Mouse (Mus musculus) stomach, postnatal 0 days (tissue): ENCODE data around the gene Epb41l5. TPM values are rescaled to one million over a fixed set of nuclear protein-coding genes. Genes with fewer than 3 reads are reported as not detected.

Experiments
- ATAC-seq: fragments of 200-750 bp; cut with Nextera tagmentation; 2 replicates; pipeline ENCODE4 v1.8.0; 2017; ENCODE audit not compliant: low FRiP score, low TSS enrichment
- DNase-seq: peaks from one replicate; pipeline ENCODE4 v3.0.0-alpha.2; 2016; ENCODE audit warnings: low spot score
- H3K27ac ChIP-seq: fragments of 300-500 bp; sonication (generic); replicated peaks from 2 replicates; pipeline ENCODE4 v1.5.1; 2014; ENCODE audit warnings: mild to moderate bottlenecking, control low read depth
- H3K27me3 ChIP-seq: fragments of 300-500 bp; sonication (generic); 2 replicates; pipeline ENCODE4 v1.6.1; 2014; ENCODE audit warnings: low read length; ENCODE audit not compliant: control insufficient read depth, insufficient read depth
- H3K36me3 ChIP-seq: fragments of 300-500 bp; sonication (generic); 2 replicates; pipeline ENCODE4 v1.6.1; 2014; ENCODE audit warnings: low read length, mixed read lengths; ENCODE audit not compliant: control insufficient read depth, insufficient read depth
- H3K4me1 ChIP-seq: fragments of 300-500 bp; sonication (generic); replicated peaks from 2 replicates; pipeline ENCODE4 v1.6.1; 2014; ENCODE audit warnings: antibody characterized with exemption; ENCODE audit not compliant: control insufficient read depth, insufficient read depth
- H3K4me2 ChIP-seq: fragments of 300-500 bp; sonication (generic); replicated peaks from 2 replicates; pipeline ENCODE4 v1.6.1; 2014; ENCODE audit warnings: low read depth, mild to moderate bottlenecking, control low read depth, moderate library complexity
- H3K4me3 ChIP-seq: fragments of 300-500 bp; sonication (generic); 2 replicates; pipeline ENCODE4 v1.5.1; 2014; ENCODE audit warnings: low read depth, low read length, control low read depth
- H3K9ac ChIP-seq: fragments of 300-500 bp; sonication (generic); 2 replicates; pipeline ENCODE4 v1.6.1; 2014; ENCODE audit warnings: mild to moderate bottlenecking, low read length, control low read depth, mixed read lengths
- H3K9me3 ChIP-seq: fragments of 300-500 bp; sonication (generic); 2 replicates; pipeline ENCODE4 v1.6.1; 2016; ENCODE audit warnings: low read length; ENCODE audit not compliant: control insufficient read depth
- CTCF ChIP-seq: IDR thresholded peaks from 2 replicates; pipeline ENCODE4 v1.5.1; 2016; ENCODE audit warnings: antibody characterized with exemption, low read depth, mild to moderate bottlenecking, moderate library complexity
- EP300 ChIP-seq: optimal IDR thresholded peaks from 2 replicates; pipeline ENCODE3; 2016; ENCODE audit warnings: antibody characterized with exemption
- WGBS: fragments of 180-500 bp; shearing (Covaris S2); extraction: QIAGEN DNeasy Blood & Tissue Kit; methylation state at CpG from one replicate; pipeline ENCODE4 v1.1.7; 2014; 5-methylcytosine and 5-hydroxymethylcytosine counted together
- polyA plus RNA-seq: library from polyadenylated mRNA; unstranded; fragments of >200 nt; fragmentation: Nextera tagmentation; extraction: Ambion mirVana; gene quantifications from 2 replicates; pipeline ENCODE4 v1.2.1, GENCODE M21; 2015

The Epb41l5 gene
- polyA plus RNA-seq, 1 experiment from 2014 or later: 17.7 TPM

DNA sequence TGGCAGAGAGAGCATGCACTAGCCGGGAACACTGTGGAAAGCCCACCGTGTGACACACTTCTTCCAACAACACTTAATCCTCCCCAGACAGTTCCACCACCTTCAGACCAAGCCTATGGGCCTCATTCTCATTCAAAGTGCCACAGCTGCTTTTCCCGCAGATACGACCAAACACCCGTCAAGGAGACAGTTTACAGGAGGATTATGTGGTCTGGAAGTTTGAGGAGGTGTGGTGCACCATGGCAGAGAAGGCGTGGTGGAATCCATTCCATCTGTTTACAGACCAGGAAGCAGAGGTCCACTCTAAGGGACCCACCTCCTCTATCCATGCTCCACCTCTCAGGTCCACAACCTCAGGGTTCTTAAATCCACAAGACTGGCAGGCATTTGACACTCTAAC lies 129.5 kb downstream of the Epb41l5 start:
- DNase-seq (no peak), ATAC-seq (peak; percentile 41; the same call in 1 of the 2 replicates)
- WGBS: 43% methylated on average over 6 of the region's 6 CpGs
- Histone ChIP-seq H3K4me1 (no peaks in the 10 kb centered on the region), H3K4me2 (no peak overlapping the region), H3K36me3 (no peaks in the 10 kb centered on the region), H3K9ac (no peak overlapping the region), H3K27me3 (no peaks in the 10 kb centered on the region), H3K27ac (no peak overlapping the region), H3K4me3 (no peak overlapping the region), H3K9me3 (no peaks in the 10 kb centered on the region)
- no peak for TF ChIP-seq EP300
- TF ChIP-seq CTCF: no peak

DNA sequence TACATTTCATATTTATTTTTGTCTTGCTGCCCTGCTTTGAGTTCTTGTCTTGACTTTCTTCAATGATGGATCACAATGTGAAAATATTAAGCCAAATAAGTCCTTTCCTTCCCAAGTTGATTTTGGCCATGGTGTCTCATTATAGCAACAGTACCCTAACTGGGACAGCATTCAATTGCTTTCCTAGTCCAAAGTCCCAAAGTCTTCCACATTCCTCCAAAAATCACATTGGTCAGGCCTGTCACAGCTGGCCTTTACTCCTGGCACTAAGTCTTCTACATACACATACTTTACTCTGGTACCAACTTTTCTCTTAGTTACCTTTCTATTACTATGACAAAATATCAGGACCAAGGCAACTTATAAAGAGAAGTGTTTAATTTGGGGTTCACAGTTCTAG lies 130.0 kb downstream of the Epb41l5 start:
- Histone ChIP-seq H3K9me3 (no peaks in the 10 kb centered on the region), H3K4me3 (no peak overlapping the region), H3K4me2 (no peak overlapping the region), H3K27me3 (no peaks in the 10 kb centered on the region), H3K27ac (no peak overlapping the region), H3K9ac (no peak overlapping the region), H3K4me1 (no peaks in the 10 kb centered on the region), H3K36me3 (no peaks in the 10 kb centered on the region)
- ATAC-seq (no peak), DNase-seq (no peak)
- TF ChIP-seq EP300 (no peak), CTCF (no peak)

DNA sequence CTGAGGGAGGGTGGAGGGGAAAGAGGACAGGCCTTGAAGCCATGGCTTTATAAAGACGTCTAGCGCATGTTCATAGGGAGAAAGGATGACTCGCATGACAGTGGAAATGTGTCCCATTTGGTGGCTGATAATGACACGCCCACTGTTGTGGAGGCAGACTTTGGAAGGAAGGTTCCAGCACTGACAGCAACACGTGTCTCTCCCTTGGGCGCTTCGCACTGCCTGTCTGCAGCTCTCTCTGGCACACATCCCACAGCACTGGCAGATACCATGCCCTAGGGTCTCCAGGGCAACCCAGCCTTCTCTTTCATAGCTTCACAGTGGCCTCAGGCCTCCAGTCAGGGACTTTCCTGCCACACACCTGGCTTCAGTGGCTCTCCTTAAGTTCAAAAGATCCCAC lies 130.7 kb downstream of the Epb41l5 start:
- Histone ChIP-seq H3K36me3 (no peaks in the 10 kb centered on the region), H3K4me3 (no peak overlapping the region), H3K9me3 (no peaks in the 10 kb centered on the region), H3K27me3 (no peaks in the 10 kb centered on the region), H3K9ac (no peak overlapping the region), H3K4me2 (no peak overlapping the region), H3K27ac (no peak overlapping the region), H3K4me1 (no peaks in the 10 kb centered on the region)
- WGBS: 75% methylated on average over 7 of the region's 7 CpGs
- TF ChIP-seq CTCF (no peak), EP300 (no peak)
- ATAC-seq (no peak), DNase-seq (no peak)

DNA sequence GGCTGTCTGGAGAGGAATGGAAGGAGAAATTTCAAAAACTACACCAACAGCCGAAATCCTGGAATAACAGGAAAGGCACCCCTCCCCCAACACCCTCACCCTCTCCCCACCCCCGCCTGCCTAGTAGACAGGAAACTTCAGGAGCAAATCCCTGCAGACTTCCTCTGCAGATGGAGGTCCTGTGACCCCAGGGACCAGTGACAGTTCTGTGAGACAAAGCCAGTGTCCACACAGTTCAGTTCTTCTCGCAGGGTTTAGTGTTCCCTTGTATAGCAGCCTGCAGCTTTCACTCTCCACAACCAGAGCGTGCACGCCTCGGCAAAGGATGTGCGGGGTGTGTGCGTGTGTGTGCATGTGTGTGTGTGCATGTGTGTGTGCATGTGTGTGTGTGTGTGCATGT lies 137.9 kb downstream of the Epb41l5 start:
- H3K27me3 ChIP-seq: no peaks in the 10 kb centered on the region
- no peaks in the 10 kb centered on the region for H3K9me3 ChIP-seq
- 64% methylated on average over 8 of the region's 8 CpGs for WGBS
- TF ChIP-seq CTCF (no peak), EP300 (no peak)
- no peak for ATAC-seq
- no peaks in the 10 kb centered on the region for H3K36me3 ChIP-seq
- no peak overlapping the region for H3K4me2 ChIP-seq
- H3K4me1 ChIP-seq: no peaks in the 10 kb centered on the region
- no peak overlapping the region for H3K27ac ChIP-seq
- no peak overlapping the region for H3K4me3 ChIP-seq
- no peak for DNase-seq
- no peak overlapping the region for H3K9ac ChIP-seq

DNA sequence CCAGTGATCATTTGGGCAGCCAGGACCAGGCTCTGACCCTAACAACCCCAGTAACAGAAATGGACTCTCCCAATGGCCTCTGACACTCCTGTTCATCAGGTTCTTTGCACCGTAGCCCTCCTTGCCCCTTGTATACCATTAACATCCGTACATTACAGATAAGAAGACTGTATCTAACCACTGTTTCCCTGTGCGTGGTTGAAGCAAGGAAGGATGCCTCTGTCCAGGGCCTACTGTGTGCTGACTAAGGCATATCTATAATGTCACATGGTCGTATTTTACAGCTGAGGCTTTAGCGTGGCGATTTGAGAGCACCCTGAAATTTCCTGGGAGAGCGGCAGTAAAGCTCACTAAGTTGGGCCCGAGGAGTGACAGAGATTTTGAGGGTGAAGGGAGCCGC lies 138.4 kb downstream of the Epb41l5 start:
- TF ChIP-seq EP300 (no peak), CTCF (no peak)
- Histone ChIP-seq H3K9me3 (no peaks in the 10 kb centered on the region), H3K36me3 (no peaks in the 10 kb centered on the region), H3K27ac (no peak overlapping the region), H3K27me3 (no peaks in the 10 kb centered on the region), H3K9ac (no peak overlapping the region), H3K4me3 (no peak overlapping the region), H3K4me2 (no peak overlapping the region), H3K4me1 (no peaks in the 10 kb centered on the region)
- no peak for DNase-seq
- ATAC-seq: no peak
- 55% methylated on average over 9 of the region's 9 CpGs for WGBS

DNA sequence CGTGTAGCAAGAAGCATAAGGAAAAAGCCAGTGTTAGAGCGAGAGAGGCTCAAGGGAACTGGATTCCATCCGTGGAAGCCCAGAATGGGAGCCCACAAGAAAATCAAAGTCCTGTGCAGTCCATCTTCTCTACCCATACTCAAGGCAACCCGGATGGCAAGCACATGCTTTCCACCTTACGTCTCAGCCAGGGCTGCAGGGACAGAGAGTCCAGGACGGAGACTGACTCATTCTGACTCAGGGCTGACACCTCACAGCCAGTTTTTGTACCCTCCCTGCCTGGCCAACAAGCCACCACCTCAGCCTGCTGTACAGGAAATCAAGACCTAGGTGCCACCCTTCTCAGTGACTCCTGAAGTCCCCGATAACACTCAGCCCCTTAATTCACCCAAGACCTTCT lies 139.3 kb downstream of the Epb41l5 start:
- H3K4me3 ChIP-seq: no peak overlapping the region
- no peak overlapping the region for H3K4me2 ChIP-seq
- ATAC-seq (peak; percentile 54), DNase-seq (peak; percentile 59)
- H3K4me1 ChIP-seq: 0 out of 2 replicates have a peak, but pooled peaks cover 2% of the 10 kb centered on the region
- WGBS: 76% methylated on average over 7 of the region's 7 CpGs
- H3K36me3 ChIP-seq: no peaks in the 10 kb centered on the region
- H3K9ac ChIP-seq: no peak overlapping the region
- H3K27me3 ChIP-seq: no peaks in the 10 kb centered on the region
- no peaks in the 10 kb centered on the region for H3K9me3 ChIP-seq
- no peak overlapping the region for H3K27ac ChIP-seq
- TF ChIP-seq EP300: no peak
- no peak for TF ChIP-seq CTCF
